Mouse (Mus musculus): ENCODE data around the gene Auts2.

Gene Auts2

DNA sequence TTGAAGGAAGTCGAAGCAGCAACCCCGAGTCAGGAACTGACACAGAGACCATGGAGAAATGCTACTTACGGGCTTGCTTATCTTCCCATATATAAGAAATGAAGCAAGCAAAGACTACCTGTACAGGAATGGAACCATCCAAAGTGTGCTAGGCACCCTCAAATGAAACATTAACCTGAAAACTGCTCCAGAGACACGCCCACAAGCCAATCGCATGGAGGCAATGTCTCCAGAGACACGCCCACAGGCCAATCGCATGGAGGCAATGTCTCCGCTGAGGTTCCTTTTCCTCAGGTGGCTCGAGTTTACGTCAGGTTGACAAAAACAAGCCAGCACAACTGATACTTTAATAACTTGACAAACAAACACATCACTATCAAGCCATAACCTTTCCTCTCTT, 379.2 kb downstream of the Auts2 start:
- DNase-seq, result no peak

DNA sequence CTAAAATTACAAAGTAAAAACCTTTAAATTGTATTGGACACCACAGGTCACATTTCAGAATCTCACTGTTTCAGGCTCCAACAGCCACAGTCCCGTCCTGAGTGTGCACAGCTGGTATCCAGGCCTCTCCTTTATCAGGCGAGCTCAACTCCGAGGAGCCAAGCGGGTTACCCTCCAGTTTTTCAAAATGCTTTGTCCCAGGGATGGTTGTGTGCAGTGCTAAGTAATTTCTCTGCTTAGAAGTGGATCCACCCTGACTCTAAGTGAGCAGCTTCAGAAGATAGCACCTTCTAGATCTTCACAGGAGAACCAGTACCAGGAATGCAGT, 381.0 kb downstream of the Auts2 start:
- no peak for DNase-seq

- peak; percentile 11 for DNase-seq
Measured at GRCm38 (mm10) chr5:132161338-132162205, 381.6 kb downstream of the Auts2 start.

GRCm38 (mm10) chr5:132144181-132144580, 399.0 kb downstream of the Auts2 start:
- no peak for DNase-seq

- no peak for DNase-seq
Measured at GRCm38 (mm10) chr5:132140816-132141215, 402.3 kb downstream of the Auts2 start.

DNA sequence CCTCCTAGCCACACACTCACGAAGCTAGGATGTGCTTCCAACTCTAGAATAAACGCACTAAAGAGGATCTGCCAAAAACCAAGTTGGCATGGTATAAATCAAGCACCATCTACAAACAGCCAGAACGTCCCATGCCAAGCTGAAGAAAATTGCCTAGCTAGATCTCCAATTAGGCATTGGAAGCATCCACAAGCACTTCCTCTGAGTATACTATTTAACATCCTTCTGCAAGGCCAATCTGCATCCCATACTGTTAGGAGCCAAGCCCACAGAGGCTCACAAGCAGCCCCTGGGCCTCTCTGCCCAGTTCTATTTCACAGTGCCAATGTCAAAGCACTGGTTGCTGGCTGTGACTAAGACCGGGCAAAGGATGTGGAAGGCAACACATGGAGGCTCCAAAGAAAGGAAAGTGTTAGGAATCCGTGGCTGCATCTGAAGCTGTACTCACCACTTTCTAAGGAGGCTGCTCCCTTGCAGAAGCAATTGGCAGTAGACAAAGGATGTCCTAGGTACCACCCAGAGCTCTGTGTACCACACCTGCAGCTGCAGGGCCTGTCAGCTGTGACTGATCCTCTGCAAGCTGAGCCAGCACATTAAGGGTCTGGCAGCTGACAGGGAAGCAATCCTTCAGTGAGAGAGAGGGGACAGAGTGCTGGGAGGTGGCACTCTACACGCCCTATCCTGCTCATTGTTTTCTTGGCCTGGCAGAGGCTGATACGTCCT, 407.0 kb downstream of the Auts2 start:
- no peak for DNase-seq

GRCm38 (mm10) chr5:132131948-132132347, 411.2 kb downstream of the Auts2 start:
- DNase-seq, result no peak

DNA sequence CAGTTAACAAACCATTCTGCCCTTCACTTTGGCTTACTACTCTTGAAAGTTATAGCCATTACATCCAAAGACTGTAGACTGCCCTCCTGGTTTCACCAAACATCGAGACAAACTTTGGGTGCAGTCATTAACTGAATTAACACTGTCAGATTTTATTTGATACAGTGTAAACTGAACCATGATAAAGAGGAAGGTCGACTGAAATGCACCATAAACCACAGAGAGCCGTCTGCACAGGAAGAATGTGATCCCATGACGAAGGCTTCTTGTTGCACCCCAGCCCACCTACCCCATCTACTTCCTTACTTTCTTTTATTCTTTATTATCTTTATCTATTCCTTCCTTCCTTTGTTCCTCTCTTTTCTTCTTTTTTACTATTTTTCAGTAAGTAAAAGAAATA, 412.6 kb downstream of the Auts2 start:
- DNase-seq, result no peak

GRCm38 (mm10) chr5:132126626-132127025, 416.5 kb downstream of the Auts2 start:
- DNase-seq, result no peak

DNA sequence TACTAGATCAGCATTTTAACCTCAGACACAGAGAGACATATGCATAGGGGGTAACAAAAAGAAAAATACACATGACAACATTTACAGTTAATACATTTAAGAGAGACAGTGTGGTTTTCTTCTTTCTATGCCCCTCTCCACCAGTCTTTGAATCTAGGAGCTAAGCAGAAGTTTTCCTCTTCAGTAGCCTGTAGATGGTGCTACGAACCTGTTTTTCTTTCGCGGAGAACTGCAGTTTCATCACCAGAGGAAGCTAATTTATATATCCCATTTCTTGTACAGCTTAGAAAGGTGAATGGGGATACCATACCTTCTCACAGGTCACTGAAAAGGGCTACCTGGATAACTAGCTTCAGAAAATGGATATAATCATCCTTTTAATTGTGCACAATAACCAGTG, 427.5 kb downstream of the Auts2 start:
- no peak for DNase-seq

- DNase-seq, result no peak
Measured at GRCm38 (mm10) chr5:132114561-132115301, 428.4 kb downstream of the Auts2 start.

- DNase-seq, result no peak
Measured at GRCm38 (mm10) chr5:132113480-132113879, 429.7 kb downstream of the Auts2 start.

DNA sequence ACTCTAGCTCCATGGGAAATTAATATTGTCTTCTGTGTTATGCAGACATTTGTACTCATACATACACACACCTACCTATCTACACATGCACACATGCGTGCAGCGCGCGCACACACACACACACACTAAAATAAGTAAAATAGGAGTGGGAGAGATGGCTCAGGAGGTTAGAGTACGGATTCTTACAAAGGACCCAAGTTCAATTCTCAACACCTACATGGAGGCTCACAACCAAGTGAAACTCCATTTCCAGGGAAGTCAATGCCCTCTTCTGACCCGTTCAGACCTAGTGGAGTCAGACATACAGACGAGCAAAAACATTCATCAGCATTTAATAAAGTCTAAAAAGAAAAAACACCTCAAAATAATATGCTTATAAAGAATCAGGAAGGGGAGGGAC, 430.5 kb downstream of the Auts2 start:
- DNase-seq, result no peak

DNA sequence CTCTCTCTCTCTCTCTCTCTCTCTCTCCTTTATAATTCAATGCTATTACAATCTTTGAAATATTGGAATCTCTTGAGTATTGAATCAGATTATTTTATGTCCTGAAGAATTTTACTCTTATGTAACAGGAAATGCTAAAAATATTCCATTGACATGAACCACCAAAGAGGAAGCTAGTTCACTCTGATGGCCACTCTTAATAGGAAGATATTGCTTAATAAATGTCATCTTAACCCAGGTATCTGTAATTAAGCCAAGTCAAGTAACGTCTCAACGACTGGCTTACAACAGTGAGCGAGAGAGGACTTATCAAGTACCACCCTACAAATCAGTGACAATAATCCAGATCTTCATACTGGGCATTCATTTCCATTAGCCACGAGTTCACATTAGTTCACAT, 440.7 kb downstream of the Auts2 start:
- DNase-seq, result no peak

DNA sequence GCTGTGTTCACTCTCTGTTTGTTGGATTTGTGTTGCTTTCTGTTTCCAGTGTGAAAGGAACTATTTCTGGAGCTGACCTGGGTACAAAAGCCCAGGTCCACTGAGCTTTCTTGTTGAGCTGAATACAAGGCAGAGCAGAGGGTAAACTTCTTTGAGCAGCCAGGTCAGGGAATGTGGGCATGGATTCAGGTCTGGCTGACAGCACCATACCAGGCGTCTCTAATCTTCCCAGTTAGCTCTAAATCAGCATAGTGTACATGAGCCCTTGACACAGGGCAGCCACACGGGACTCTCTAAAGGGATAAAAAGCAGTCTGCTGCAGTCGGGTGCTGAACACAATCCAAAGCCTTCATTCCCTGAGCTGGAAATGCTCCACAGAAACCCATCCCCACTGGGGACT, 444.7 kb downstream of the Auts2 start:
- DNase-seq, result no peak

DNA sequence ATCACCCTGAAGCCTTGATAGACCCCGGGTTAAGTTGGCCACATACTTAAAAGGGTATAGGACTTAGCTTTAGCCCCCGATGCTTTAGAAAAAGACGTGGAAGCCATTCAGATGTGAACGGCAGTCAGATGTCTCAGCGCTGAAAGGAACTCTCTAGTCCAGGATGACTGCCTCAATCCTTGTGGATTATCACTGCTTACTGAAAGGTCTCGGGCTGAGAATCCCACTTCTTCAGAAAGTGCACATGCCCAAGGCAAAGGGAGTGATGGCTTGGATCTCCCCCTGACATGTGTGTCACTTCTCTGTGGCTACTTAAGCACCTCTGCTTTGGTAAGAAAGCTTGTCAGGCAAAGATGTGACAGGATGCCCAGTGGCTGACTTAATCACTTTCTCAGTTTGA, 450.4 kb downstream of the Auts2 start:
- no peak for DNase-seq

GRCm38 (mm10) chr5:132089496-132090250, 453.5 kb downstream of the Auts2 start:
- DNase-seq, result no peak

GRCm38 (mm10) chr5:132088585-132088984, 454.6 kb downstream of the Auts2 start:
- no peak for DNase-seq

DNA sequence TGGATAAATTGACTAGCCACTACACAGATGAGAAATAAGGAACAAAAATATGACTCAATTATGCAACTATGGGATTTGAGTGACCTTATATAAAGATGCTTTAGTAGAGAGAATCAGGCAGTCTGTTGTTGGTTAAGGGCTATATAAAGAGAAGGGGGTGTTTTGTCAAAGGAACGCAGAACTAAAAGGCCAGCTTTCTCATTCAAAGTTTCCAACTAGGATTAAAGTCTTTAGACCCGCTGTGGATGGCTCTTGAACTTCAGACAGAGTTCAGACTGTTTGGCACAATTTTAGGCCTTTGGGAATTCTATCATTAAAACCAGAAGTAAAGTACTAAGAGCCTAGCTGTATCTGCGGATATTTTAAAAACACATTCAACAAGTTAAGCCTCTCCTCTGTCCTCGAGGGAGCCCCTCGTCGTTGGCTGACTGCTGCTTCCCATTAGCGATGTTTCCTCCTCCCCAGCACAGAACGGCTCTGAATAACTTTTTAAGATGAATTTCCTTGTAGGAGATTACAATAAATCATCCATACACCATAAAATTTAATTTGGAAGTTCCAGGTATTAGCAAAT, 459.3 kb downstream of the Auts2 start:
- no peak for DNase-seq

DNA sequence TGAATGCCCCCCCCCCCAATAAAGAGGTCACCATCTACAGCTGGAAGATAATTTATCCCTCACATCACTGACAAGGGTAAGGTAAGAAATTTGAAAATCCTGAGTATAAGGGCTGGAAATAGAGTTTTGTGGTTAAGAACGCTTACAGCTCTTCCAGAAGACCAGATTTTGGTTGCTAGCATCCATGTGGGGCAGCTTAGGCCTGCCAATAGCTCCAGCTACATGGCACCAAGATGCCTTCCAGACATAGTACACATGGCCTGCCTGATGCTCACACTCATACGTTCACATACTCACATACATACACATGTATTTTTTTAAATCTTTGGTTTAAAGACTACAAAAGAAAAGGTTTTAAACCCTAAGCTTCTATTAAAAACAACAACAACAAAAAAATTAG, 467.2 kb downstream of the Auts2 start:
- DNase-seq, result no peak

DNA sequence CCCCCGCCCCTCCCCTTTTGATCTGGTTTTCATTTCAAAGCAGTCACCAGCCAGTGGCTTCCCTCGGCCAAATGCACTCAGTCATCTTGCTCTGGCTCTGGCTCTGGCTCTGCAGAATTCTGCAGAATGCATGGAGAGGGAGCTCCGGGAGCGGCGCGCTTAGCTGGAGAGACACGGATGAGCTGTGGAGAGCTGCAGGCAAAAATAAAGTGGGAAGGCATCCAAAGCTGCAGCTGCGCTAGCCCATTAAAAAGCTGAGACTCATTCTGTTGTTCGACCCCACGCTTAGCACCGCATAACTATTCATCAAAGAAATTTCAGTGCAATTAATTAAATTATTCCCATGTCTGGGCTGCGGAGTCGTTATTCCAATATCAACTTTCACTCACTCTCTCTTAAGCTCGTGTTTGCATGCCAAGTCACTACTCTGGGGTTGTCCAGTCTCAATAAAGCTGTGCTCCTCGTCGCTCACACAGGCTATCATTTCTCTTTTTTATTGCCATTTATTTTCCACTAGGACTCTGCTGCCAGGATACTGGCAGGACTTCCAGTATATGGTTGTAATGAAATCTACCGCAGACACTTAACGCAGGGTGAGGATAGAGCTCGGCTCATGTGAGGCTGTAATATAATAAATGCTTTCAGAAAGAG, 468.3 kb downstream of the Auts2 start:
- peak; percentile 6 for DNase-seq

DNA sequence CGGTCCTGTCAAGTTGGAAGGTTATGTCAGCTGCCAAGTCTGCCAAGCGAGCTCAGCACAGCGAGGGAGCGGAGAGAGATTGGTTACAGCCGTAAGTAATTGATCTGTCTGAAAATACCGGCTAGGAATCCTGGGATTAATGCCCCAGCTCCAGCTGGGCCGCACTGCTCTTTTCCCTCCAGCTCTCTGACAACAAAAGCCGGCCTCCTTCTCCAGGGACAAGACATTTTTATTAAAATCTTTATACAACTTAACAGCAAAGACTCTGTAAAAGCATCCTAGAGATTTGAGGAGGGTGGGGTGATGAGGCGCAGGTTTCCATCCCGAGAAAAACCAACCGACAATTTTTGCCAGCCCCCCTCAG, 468.8 kb downstream of the Auts2 start:
- DNase-seq, result no peak

Measured in thymus, postnatal 4 days (tissue).